Mouse (Mus musculus) brain, adult 2 months (tissue): ENCODE data around the gene 1190005I06Rik.

Experiments
- DNase-seq: peaks from one replicate; pipeline ENCODE4 v3.0.0; 2011; ENCODE audit warnings: low read depth, low spot score

The 1190005I06Rik gene

GRCm38 (mm10) chr8:120577821-120578220, 69.6 kb downstream of the 1190005I06Rik start:
- DNase-seq, result peak; percentile 77

GRCm38 (mm10) chr8:120575801-120576200, 71.6 kb downstream of the 1190005I06Rik start:
- DNase-seq, result no peak

- no peak for DNase-seq
These were observed 72.5 kb downstream of the 1190005I06Rik start for GRCm38 (mm10) chr8:120574941-120575340.

GRCm38 (mm10) chr8:120573866-120574265, 73.6 kb downstream of the 1190005I06Rik start:
- DNase-seq, result no peak

- DNase-seq, result peak; percentile 87
These were observed 74.9 kb downstream of the 1190005I06Rik start for GRCm38 (mm10) chr8:120572534-120572933.

- DNase-seq, result no peak
These were observed 75.9 kb downstream of the 1190005I06Rik start for GRCm38 (mm10) chr8:120571561-120571960.

GRCm38 (mm10) chr8:120569939-120570715, 77.3 kb downstream of the 1190005I06Rik start:
- peak; percentile 86 for DNase-seq

- no peak for DNase-seq
These were observed 78.3 kb downstream of the 1190005I06Rik start for GRCm38 (mm10) chr8:120569123-120569522.

- no peak for DNase-seq
These were observed 79.2 kb downstream of the 1190005I06Rik start for GRCm38 (mm10) chr8:120568164-120568798.

GRCm38 (mm10) chr8:120567731-120568130, 79.7 kb downstream of the 1190005I06Rik start:
- DNase-seq, result no peak

GRCm38 (mm10) chr8:120566681-120567080, 80.8 kb downstream of the 1190005I06Rik start:
- DNase-seq, result peak; percentile 86

GRCm38 (mm10) chr8:120565151-120565711, 82.2 kb downstream of the 1190005I06Rik start:
- DNase-seq, result no peak

- DNase-seq, result peak; percentile 91
These were observed 83.3 kb downstream of the 1190005I06Rik start for GRCm38 (mm10) chr8:120563851-120564837.

GRCm38 (mm10) chr8:120563348-120563724, 84.1 kb downstream of the 1190005I06Rik start:
- DNase-seq, result no peak

- DNase-seq, result no peak
These were observed 84.6 kb downstream of the 1190005I06Rik start for GRCm38 (mm10) chr8:120562680-120563347.

- DNase-seq, result peak; percentile 69
These were observed 85.6 kb downstream of the 1190005I06Rik start for GRCm38 (mm10) chr8:120561539-120562435.

- no peak for DNase-seq
These were observed 86.9 kb downstream of the 1190005I06Rik start for GRCm38 (mm10) chr8:120560535-120560934.

- no peak for DNase-seq
These were observed 87.8 kb downstream of the 1190005I06Rik start for GRCm38 (mm10) chr8:120559654-120560053.
